Mouse (Mus musculus): ENCODE results near the gene B3gnt2. TPM values are rescaled to one million over a fixed set of nuclear protein-coding genes. Genes with fewer than 3 reads are reported as not detected.
"Not testable (repeated sequence)": the region's sequence is repeated elsewhere in the genome, so short reads cannot be mapped to it uniquely, and the experiment has no call there.

The B3gnt2 gene
- polyA plus RNA-seq, 1 experiment from 2014 or later: 8.4 TPM

DNA sequence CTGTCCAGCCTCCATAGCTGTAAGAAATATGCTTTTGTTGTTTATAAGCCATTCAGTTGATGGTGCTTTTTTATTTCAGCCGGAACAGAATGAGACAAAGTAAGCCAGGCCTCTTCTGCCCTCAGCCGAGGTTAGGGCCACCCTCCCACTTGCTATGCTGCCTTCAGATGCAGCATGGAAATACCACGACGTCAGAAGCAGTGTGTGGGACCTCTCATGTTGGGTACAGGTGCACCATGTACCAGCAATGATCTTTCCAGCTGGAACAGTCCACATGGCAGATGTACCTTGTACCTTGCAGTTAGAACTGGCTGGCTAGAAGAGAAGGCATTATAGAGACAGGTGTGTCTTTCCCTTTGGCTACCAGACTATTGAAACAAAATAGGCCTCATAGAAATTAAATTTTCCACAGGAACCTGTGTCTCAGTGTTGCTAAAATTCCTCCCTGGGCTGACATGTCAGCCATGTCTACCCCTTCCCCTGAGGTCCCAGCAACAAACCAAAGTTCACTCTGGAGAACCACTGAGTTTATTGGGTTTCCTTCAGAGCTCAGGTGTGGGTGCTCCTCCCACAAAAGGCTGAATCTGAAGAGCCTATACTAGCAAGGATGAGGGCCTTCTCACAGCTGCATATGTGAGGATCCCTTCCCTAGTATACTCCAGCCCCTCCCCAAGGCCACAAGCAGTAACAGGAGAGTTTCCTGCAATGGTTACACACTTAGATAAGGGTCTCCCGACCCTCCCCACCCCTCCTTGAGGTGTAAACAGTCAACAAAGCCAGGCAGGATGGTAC lies 121.1 kb downstream of the B3gnt2 start:
- Histone ChIP-seq H3K9me3 (ENCODE audit: control insufficient read depth, low read length) (no peaks in the 10 kb centered on the region), H3K4me2 (ENCODE audit: low read length) (no peak overlapping the region), H3K9ac (ENCODE audit: low read length) (no peak overlapping the region), H3K27ac (ENCODE audit: low read depth) (no peak overlapping the region), H3K4me1 (replicated peaks; ENCODE audit: control insufficient read depth, insufficient read depth, low read length) (no peaks in the 10 kb centered on the region), H3K27me3 (replicated peaks; ENCODE audit: control insufficient read depth, insufficient read depth, low read length) (no peaks in the 10 kb centered on the region), H3K36me3 (ENCODE audit: control insufficient read depth, insufficient read depth, low read length) (no peaks in the 10 kb centered on the region), H3K4me3 (ENCODE audit: low read depth, low read length) (no peak overlapping the region)
- WGBS: 65% methylated on average over 5 of the region's 5 CpGs
- ATAC-seq (replicated peaks; ENCODE audit: low FRiP score, low TSS enrichment, low read depth) (no peak), DNase-seq (ENCODE audit: low spot score) (no peak)

DNA sequence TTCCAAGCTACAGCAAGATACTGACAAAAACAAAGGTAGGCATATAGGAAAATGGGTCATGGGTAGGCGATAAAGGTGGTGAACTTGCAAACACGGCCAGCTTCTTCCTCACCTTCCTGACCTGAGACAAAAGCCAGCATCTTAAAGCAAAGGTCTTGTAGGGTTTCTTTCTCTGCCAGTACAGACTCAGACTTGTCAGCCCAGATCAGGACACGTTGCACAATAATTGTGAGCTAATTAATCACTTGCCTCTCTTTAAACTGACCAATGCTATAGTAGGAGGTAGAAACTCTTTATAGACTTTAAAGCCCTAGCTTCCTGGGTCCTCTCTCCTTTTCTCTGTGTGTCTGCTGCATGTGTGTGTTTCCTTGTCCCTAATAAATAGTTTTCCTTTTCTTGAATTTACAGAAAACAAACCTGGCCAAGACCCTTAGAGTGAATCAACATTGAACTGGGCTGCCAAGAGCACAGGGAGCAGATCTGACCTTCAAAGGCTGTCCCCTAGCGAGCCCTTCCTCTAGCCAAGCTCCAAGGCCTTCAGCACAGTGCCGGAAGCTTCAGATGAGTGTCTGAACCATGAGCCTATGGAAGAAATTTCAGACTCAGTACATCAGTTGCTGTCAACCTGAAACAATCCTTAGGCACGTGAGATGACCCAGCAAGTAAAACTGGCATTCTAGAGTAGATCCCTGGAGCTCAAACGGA lies 124.1 kb downstream of the B3gnt2 start:
- no peaks in the 10 kb centered on the region for H3K36me3 ChIP-seq (ENCODE audit: control insufficient read depth, insufficient read depth, low read length)
- H3K27ac ChIP-seq (ENCODE audit: low read depth): no peak overlapping the region

DNA sequence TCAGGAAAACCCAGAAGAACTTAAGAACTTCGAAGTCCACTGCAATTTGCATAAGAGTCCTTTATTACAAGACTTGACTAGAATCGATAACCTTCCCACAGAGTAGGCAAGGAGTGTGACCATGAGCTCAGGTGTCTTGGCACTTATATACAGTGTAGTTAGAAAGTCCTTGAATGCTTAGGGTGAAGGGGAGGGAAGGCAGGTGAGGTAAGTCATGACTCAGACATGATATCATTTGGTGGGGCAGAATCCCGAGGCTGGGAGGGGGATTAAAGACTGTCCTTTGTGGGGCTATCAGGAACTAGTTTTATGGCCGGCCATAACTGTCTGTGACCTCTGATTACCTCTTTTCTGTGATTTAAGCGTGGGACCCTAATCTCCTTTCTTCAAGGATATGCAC lies 125.6 kb downstream of the B3gnt2 start:
- not testable (repeated sequence) for H3K4me1 ChIP-seq (replicated peaks; ENCODE audit: control insufficient read depth, insufficient read depth, low read length); H3K36me3 ChIP-seq (ENCODE audit: control insufficient read depth, insufficient read depth, low read length); H3K9ac ChIP-seq (ENCODE audit: low read length); H3K27ac ChIP-seq (ENCODE audit: low read depth); H3K4me3 ChIP-seq (ENCODE audit: low read depth, low read length); DNase-seq (ENCODE audit: low spot score); H3K27me3 ChIP-seq (replicated peaks; ENCODE audit: control insufficient read depth, insufficient read depth, low read length); H3K9me3 ChIP-seq (ENCODE audit: control insufficient read depth, low read length); H3K4me2 ChIP-seq (ENCODE audit: low read length); ATAC-seq (replicated peaks; ENCODE audit: low FRiP score, low TSS enrichment, low read depth)
- 53% methylated on average over 5 of the region's 5 CpGs for WGBS

More for the DNA sequence above, 124.1 kb downstream of the B3gnt2 start:
- Histone ChIP-seq H3K4me3 (ENCODE audit: low read depth, low read length) (no peak overlapping the region), H3K4me1 (replicated peaks; ENCODE audit: control insufficient read depth, insufficient read depth, low read length) (no peaks in the 10 kb centered on the region), H3K27me3 (replicated peaks; ENCODE audit: control insufficient read depth, insufficient read depth, low read length) (no peaks in the 10 kb centered on the region), H3K4me2 (ENCODE audit: low read length) (no peak overlapping the region), H3K9me3 (ENCODE audit: control insufficient read depth, low read length) (no peaks in the 10 kb centered on the region), H3K9ac (ENCODE audit: low read length) (no peak overlapping the region)
- WGBS: 81% methylated on average over 7 of the region's 7 CpGs
- no peak for DNase-seq (ENCODE audit: low spot score)
- ATAC-seq (replicated peaks; ENCODE audit: low FRiP score, low TSS enrichment, low read depth): no peak

DNA sequence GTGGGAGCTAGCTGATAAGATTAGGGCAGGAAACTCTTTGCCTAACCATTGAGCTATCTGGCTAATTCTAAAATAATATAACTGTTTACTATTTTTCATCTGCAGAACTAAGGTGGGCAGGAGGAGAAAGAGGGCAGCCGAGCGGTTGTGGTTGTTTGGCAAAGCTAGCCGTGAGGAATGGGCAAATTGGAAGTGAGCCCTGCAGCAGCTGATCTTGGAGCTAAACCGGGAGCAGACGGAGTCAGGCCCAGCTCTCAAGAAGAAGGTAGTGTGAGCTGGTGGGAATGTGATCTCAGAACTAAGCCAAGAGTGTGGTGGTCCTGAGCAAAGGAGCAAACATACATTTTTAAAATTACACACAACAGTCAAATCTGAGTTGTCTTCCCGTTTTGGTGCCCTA lies 126.8 kb downstream of the B3gnt2 start:
- Histone ChIP-seq H3K9me3 (ENCODE audit: control insufficient read depth, low read length) (no peaks in the 10 kb centered on the region), H3K4me2 (ENCODE audit: low read length) (no peak overlapping the region), H3K4me1 (replicated peaks; ENCODE audit: control insufficient read depth, insufficient read depth, low read length) (no peaks in the 10 kb centered on the region), H3K4me3 (ENCODE audit: low read depth, low read length) (no peak overlapping the region), H3K27me3 (replicated peaks; ENCODE audit: control insufficient read depth, insufficient read depth, low read length) (no peaks in the 10 kb centered on the region), H3K36me3 (ENCODE audit: control insufficient read depth, insufficient read depth, low read length) (no peaks in the 10 kb centered on the region), H3K27ac (ENCODE audit: low read depth) (no peak overlapping the region), H3K9ac (ENCODE audit: low read length) (no peak overlapping the region)
- ATAC-seq (replicated peaks; ENCODE audit: low FRiP score, low TSS enrichment, low read depth) (no peak), DNase-seq (ENCODE audit: low spot score) (no peak)
- WGBS: 84% methylated on average over 6 of the region's 6 CpGs

DNA sequence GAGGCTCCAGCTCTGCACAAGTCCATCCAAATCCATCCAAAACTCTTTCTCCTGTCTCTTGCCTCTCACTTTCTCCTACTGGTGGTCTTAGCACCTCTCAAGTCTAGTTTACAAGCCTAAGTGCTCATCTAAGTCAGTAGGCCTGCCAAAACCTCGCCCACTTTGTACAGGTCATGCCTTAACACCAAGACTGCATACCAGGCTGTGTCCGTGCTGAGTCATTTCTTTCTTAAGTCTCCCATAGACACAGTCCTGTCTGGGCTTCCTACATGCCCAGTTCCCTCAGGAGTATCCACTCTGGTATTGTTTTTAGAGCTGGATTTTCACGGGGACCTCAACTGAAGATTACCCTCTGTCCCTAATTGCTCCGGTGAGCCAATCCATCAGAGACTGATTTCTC lies 127.9 kb downstream of the B3gnt2 start:
- H3K4me2 ChIP-seq (ENCODE audit: low read length): no peak overlapping the region
- H3K27me3 ChIP-seq (replicated peaks; ENCODE audit: control insufficient read depth, insufficient read depth, low read length): no peaks in the 10 kb centered on the region
- no peaks in the 10 kb centered on the region for H3K4me1 ChIP-seq (replicated peaks; ENCODE audit: control insufficient read depth, insufficient read depth, low read length)
- no peak for DNase-seq (ENCODE audit: low spot score)
- ATAC-seq (replicated peaks; ENCODE audit: low FRiP score, low TSS enrichment, low read depth): no peak
- no peak overlapping the region for H3K27ac ChIP-seq (ENCODE audit: low read depth)
- H3K36me3 ChIP-seq (ENCODE audit: control insufficient read depth, insufficient read depth, low read length): no peaks in the 10 kb centered on the region
- H3K4me3 ChIP-seq (ENCODE audit: low read depth, low read length): no peak overlapping the region
- 90% methylated on average over 4 of the region's 4 CpGs for WGBS
- no peak overlapping the region for H3K9ac ChIP-seq (ENCODE audit: low read length)
- no peaks in the 10 kb centered on the region for H3K9me3 ChIP-seq (ENCODE audit: control insufficient read depth, low read length)

DNA sequence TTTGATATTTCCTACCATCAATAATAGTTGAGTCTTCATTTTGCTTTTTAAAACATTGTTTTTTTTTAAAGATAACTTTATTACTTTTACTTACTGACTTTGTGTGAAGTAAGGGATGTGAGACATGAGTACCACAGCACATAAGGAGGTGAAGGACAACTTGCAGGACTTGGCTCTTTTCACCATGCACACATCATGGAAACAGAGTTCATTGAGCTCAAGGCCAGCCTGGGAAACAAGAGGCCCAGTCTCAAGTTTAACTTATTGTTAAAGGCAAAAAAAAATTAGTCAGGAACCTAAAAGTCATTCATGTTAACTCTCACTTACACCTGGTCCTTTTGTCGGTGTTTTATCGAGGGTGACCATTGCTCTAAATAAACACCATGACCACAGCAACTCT lies 137.7 kb downstream of the B3gnt2 start:
- no peak for DNase-seq (ENCODE audit: low spot score)
- Histone ChIP-seq H3K4me2 (ENCODE audit: low read length) (no peak overlapping the region), H3K36me3 (ENCODE audit: control insufficient read depth, insufficient read depth, low read length) (no peaks in the 10 kb centered on the region), H3K4me3 (ENCODE audit: low read depth, low read length) (no peak overlapping the region), H3K4me1 (replicated peaks; ENCODE audit: control insufficient read depth, insufficient read depth, low read length) (no peaks in the 10 kb centered on the region), H3K9me3 (ENCODE audit: control insufficient read depth, low read length) (no peaks in the 10 kb centered on the region), H3K27ac (ENCODE audit: low read depth) (no peak overlapping the region), H3K9ac (ENCODE audit: low read length) (no peak overlapping the region), H3K27me3 (replicated peaks; ENCODE audit: control insufficient read depth, insufficient read depth, low read length) (no peaks in the 10 kb centered on the region)
- no peak for ATAC-seq (replicated peaks; ENCODE audit: low FRiP score, low TSS enrichment, low read depth)
- 91% methylated on average over 2 of the region's 2 CpGs for WGBS

DNA sequence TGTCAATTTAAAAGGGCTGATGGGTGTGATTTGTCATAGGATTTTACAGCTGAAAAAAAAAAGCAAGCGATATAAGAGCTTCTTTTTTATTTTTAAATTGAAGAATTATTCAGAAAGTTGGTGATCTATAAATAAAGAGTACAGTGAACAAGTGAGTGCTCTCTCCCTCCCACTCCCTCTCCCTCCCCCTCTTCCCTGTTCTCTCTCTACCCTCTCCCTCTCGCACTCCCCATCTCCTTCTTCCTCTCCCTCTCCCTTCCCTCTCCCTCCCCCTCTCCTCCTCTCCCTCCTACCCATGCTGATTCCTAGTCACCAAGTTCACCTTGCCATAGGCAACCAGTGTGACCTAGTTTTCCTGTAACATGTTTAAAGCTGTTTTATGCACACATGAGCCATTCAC lies 140.7 kb downstream of the B3gnt2 start:
- no peaks in the 10 kb centered on the region for H3K4me1 ChIP-seq (replicated peaks; ENCODE audit: control insufficient read depth, insufficient read depth, low read length)
- no peaks in the 10 kb centered on the region for H3K27me3 ChIP-seq (replicated peaks; ENCODE audit: control insufficient read depth, insufficient read depth, low read length)
- no peaks in the 10 kb centered on the region for H3K9me3 ChIP-seq (ENCODE audit: control insufficient read depth, low read length)
- no peaks in the 10 kb centered on the region for H3K36me3 ChIP-seq (ENCODE audit: control insufficient read depth, insufficient read depth, low read length)
- ATAC-seq (replicated peaks; ENCODE audit: low FRiP score, low TSS enrichment, low read depth): no peak
- H3K27ac ChIP-seq (ENCODE audit: low read depth): no peak overlapping the region
- WGBS: 58% methylated on average over 2 of the region's 2 CpGs
- H3K9ac ChIP-seq (ENCODE audit: low read length): no peak overlapping the region
- DNase-seq (ENCODE audit: low spot score): no peak
- H3K4me3 ChIP-seq (ENCODE audit: low read depth, low read length): no peak overlapping the region
- no peak overlapping the region for H3K4me2 ChIP-seq (ENCODE audit: low read length)

DNA sequence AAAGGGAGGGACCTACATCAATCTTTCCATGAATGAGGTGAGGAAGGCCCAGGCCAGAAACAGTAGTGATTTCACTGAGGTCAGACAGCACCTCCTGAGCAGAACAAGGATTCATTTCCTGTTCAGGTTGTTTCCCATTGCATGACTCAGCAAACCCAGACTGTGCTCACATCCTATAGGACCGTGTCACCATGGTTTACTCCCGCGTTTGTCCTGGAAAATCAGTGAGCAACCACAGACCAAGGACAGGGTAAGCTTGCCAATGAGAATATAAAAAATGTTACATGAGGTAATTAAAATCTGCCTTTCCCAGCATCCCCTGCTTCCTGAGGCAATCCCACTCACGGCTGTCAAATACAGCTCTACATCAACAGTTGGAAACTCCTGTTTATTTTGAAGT lies 141.2 kb downstream of the B3gnt2 start:
- ATAC-seq (replicated peaks; ENCODE audit: low FRiP score, low TSS enrichment, low read depth) (no peak), DNase-seq (ENCODE audit: low spot score) (no peak)
- no peak overlapping the region for H3K4me3 ChIP-seq (ENCODE audit: low read depth, low read length)
- H3K27me3 ChIP-seq (replicated peaks; ENCODE audit: control insufficient read depth, insufficient read depth, low read length): no peaks in the 10 kb centered on the region
- no peaks in the 10 kb centered on the region for H3K36me3 ChIP-seq (ENCODE audit: control insufficient read depth, insufficient read depth, low read length)
- 53% methylated on average over 4 of the region's 4 CpGs for WGBS
- H3K9ac ChIP-seq (ENCODE audit: low read length): no peak overlapping the region
- H3K27ac ChIP-seq (ENCODE audit: low read depth): no peak overlapping the region
- H3K4me2 ChIP-seq (ENCODE audit: low read length): no peak overlapping the region
- no peaks in the 10 kb centered on the region for H3K4me1 ChIP-seq (replicated peaks; ENCODE audit: control insufficient read depth, insufficient read depth, low read length)
- H3K9me3 ChIP-seq (ENCODE audit: control insufficient read depth, low read length): no peaks in the 10 kb centered on the region

DNA sequence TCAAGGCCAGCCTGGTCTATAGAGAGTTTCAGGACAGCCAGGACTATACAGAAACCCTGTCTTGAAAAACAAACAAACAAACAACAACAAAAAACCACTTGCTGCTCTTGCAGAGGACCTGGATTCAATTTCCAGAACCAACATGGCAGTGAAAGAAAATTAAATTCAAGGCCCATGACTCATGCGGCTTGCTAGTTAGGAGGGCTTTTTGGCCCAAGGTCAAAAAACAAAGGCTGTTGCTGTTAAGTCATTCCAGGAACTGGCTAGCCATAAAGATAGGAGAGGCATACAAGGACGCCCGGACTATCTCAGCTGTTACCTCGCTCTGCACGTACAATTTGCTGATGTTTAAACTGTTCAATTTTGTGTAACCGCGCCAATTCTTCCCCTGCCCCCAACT lies 142.7 kb downstream of the B3gnt2 start:
- WGBS: 88% methylated on average over 7 of the region's 7 CpGs
- no peak overlapping the region for H3K4me3 ChIP-seq (ENCODE audit: low read depth, low read length)
- ATAC-seq (replicated peaks; ENCODE audit: low FRiP score, low TSS enrichment, low read depth) (no peak), DNase-seq (ENCODE audit: low spot score) (no peak)
- H3K9ac ChIP-seq (ENCODE audit: low read length): no peak overlapping the region
- H3K27me3 ChIP-seq (replicated peaks; ENCODE audit: control insufficient read depth, insufficient read depth, low read length): no peaks in the 10 kb centered on the region
- no peaks in the 10 kb centered on the region for H3K9me3 ChIP-seq (ENCODE audit: control insufficient read depth, low read length)
- no peaks in the 10 kb centered on the region for H3K36me3 ChIP-seq (ENCODE audit: control insufficient read depth, insufficient read depth, low read length)
- no peaks in the 10 kb centered on the region for H3K4me1 ChIP-seq (replicated peaks; ENCODE audit: control insufficient read depth, insufficient read depth, low read length)
- no peak overlapping the region for H3K4me2 ChIP-seq (ENCODE audit: low read length)
- H3K27ac ChIP-seq (ENCODE audit: low read depth): no peak overlapping the region
